Mouse (Mus musculus) liver, adult 2 months (tissue): ENCODE results near the gene Ppm1h. TPM values are rescaled to one million over a fixed set of nuclear protein-coding genes. Genes with fewer than 3 reads are reported as not detected.

Experiments
- DNase-seq: peaks from one replicate; pipeline ENCODE4 v3.0.0-alpha.2; 2011; ENCODE audit warnings: low read depth, low spot score; ENCODE audit errors: extremely low read depth
- H3K27ac ChIP-seq: fragments of 200-500 bp; replicated peaks from 2 replicates; pipeline ENCODE4 v1.5.1; 2012; ENCODE audit warnings: low read depth, mild to moderate bottlenecking, control low read depth, inconsistent platforms, low read length; ENCODE audit not compliant: insufficient read depth
- H3K27me3 ChIP-seq: fragments of 200-500 bp; 2 replicates; pipeline ENCODE4 v1.6.1; 2012; ENCODE audit warnings: mild to moderate bottlenecking, moderate library complexity, low read length, inconsistent platforms; ENCODE audit not compliant: control insufficient read depth, insufficient read depth
- H3K36me3 ChIP-seq: fragments of 200-500 bp; 2 replicates; pipeline ENCODE4 v1.6.1; 2012; ENCODE audit warnings: low read length, inconsistent platforms; ENCODE audit not compliant: control insufficient read depth, insufficient read depth
- H3K4me1 ChIP-seq: fragments of 200-500 bp; 2 replicates; pipeline ENCODE4 v1.6.1; 2011; ENCODE audit warnings: low read length; ENCODE audit not compliant: control insufficient read depth, insufficient read depth
- H3K4me3 ChIP-seq: fragments of 200-500 bp; 2 replicates; pipeline ENCODE4 v1.5.1; 2011; ENCODE audit warnings: low read depth, mild to moderate bottlenecking, control low read depth, low read length, moderate library complexity; ENCODE audit not compliant: insufficient read depth
- H3K79me2 ChIP-seq: fragments of 200-500 bp; 2 replicates; pipeline ENCODE4 v1.6.1; 2012; ENCODE audit warnings: inconsistent platforms, mild to moderate bottlenecking, low read length, moderate library complexity; ENCODE audit not compliant: control insufficient read depth, insufficient read depth
- H3K9ac ChIP-seq: fragments of 200-500 bp; 2 replicates; pipeline ENCODE4 v1.6.1; 2012; ENCODE audit warnings: low read depth, mild to moderate bottlenecking, control low read depth, inconsistent platforms, low read length
- CTCF ChIP-seq: fragments of 200-500 bp; IDR thresholded peaks from 2 replicates; pipeline ENCODE4 v1.5.1; 2011; ENCODE audit warnings: low read depth, low read length, control low read depth
- POLR2A ChIP-seq: fragments of 200-500 bp; IDR thresholded peaks from 2 replicates; pipeline ENCODE4 v1.6.1; 2011; ENCODE audit warnings: low read length, control low read depth; ENCODE audit not compliant: insufficient read depth; ENCODE audit errors: extremely low read depth
- WGBS: fragments of 180-500 bp; shearing (Covaris S2); methylation state at CpG from one replicate; pipeline ENCODE4 v1.1.7; 2018; 5-methylcytosine and 5-hydroxymethylcytosine counted together
- polyA plus RNA-seq: library from polyadenylated mRNA; depleted of rRNA; stranded (reverse); fragments of >200 nt; gene quantifications from 2 replicates; pipeline ENCODE4 v1.2.3, GENCODE M21; 2012
- total RNA-seq: library from RNA; depleted of rRNA; stranded (reverse); fragments of >200 nt; gene quantifications from 2 replicates; pipeline ENCODE4 v1.2.3, GENCODE M21; 2014

Ppm1h gene
- total and polyA plus RNA-seq, 2 experiments, result 1.5 to 3.7 TPM

DNA sequence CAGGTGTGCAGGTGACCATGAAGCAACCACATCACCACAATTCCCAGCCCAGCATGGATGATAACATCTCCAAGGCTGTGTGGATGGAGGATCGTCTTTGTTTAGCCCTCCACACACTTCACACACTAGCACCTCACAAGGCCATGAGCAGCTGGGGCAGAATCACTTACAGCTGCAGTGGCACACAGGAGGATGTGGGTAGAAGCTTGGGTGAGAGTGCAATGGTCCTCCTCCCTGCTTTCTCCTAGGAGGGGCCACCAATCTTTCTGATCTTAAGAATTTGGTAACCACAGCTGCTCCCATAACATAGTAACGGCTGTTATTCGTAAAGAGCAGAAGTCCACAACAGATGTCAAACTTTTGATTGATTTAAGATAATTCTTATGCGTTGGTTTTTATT, 26.6 kb upstream of the Ppm1h start:
- no peak for DNase-seq
- Histone ChIP-seq H3K9ac (no peak overlapping the region), H3K27ac (no peak overlapping the region), H3K27me3 (no peaks in the 10 kb centered on the region), H3K79me2 (no peaks in the 10 kb centered on the region), H3K36me3 (no peaks in the 10 kb centered on the region), H3K4me1 (no peaks in the 10 kb centered on the region), H3K4me3 (no peak overlapping the region)
- 90% methylated on average over 4 of the region's 4 CpGs for whole genome bisulfite sequencing
- no peak for TF ChIP-seq CTCF
- no peak for TF ChIP-seq POLR2A

DNA sequence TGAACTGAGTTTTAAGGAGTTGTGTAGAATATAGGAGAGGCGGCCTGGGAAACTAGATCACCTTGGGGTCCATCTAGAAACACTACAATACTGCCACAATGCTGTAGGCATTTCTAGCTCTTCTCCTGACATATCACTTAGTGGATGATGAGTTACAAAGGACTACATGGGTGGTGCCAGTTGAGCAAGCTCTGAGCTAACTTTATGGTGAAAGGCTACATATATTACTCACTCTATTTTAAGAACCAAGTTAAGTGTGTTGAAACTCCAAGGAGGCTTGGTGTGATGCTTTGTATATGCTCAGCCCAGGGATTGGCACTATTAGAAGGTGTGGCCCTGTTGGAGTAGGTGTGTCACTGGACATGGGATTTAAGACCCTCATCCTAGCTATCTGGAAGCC, 26.0 kb upstream of the Ppm1h start:
- H3K4me1 ChIP-seq, result no peaks in the 10 kb centered on the region
- no peaks in the 10 kb centered on the region for H3K36me3 ChIP-seq
- no peaks in the 10 kb centered on the region for H3K79me2 ChIP-seq
- WGBS, result 97% methylated on average over 1 of the region's 1 CpGs
- H3K27me3 ChIP-seq, result no peaks in the 10 kb centered on the region
- DNase-seq, result no peak
- no peak overlapping the region for H3K27ac ChIP-seq
- H3K9ac ChIP-seq, result no peak overlapping the region
- no peak for TF ChIP-seq CTCF
- no peak for TF ChIP-seq POLR2A
- no peak overlapping the region for H3K4me3 ChIP-seq

- 88% methylated on average over 1 of the region's 1 CpGs for WGBS
- no peaks in the 10 kb centered on the region for H3K36me3 ChIP-seq
These were observed 12.9 kb upstream of the Ppm1h start for GRCm38 (mm10) chr10:122665652-122666051.

DNA sequence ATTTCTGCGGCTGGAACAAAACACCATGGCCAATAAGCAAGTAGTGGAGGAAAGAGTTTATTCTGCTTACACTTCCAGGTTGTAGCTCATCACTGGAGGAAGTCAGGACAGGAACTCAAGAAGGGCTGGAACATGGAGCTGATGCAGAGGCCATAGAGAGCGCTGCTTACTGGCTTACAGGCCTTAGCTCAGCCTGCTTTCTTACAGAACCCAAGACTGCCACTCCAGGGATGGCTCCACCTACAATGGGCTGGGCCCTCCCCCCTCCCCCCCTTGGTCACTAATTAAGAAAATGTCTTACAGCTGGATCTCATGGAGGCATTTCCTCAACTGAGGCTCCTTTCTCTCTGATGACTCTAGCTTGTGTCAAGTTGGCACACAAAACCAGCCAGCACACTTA, 7.3 kb upstream of the Ppm1h start:
- no peak for DNase-seq
- H3K4me3 ChIP-seq, result no peak overlapping the region
- 94% methylated on average over 2 of the region's 2 CpGs for WGBS
- no peaks in the 10 kb centered on the region for H3K36me3 ChIP-seq
- no peaks in the 10 kb centered on the region for H3K27me3 ChIP-seq
- no peak overlapping the region for H3K9ac ChIP-seq
- TF ChIP-seq POLR2A, result no peak
- TF ChIP-seq CTCF, result no peak
- H3K27ac ChIP-seq, result no peak overlapping the region
- H3K79me2 ChIP-seq, result no peaks in the 10 kb centered on the region
- H3K4me1 ChIP-seq, result no peaks in the 10 kb centered on the region

More at GRCm38 (mm10) chr10:122665652-122666051, 12.9 kb upstream of the Ppm1h start:
- TF ChIP-seq POLR2A (no peak), CTCF (no peak)
- no peak for DNase-seq
- H3K9ac ChIP-seq, result no peak overlapping the region
- H3K4me1 ChIP-seq, result no peaks in the 10 kb centered on the region
- no peaks in the 10 kb centered on the region for H3K27me3 ChIP-seq
- no peak overlapping the region for H3K4me3 ChIP-seq
- H3K79me2 ChIP-seq, result no peaks in the 10 kb centered on the region
- H3K27ac ChIP-seq, result no peak overlapping the region

DNA sequence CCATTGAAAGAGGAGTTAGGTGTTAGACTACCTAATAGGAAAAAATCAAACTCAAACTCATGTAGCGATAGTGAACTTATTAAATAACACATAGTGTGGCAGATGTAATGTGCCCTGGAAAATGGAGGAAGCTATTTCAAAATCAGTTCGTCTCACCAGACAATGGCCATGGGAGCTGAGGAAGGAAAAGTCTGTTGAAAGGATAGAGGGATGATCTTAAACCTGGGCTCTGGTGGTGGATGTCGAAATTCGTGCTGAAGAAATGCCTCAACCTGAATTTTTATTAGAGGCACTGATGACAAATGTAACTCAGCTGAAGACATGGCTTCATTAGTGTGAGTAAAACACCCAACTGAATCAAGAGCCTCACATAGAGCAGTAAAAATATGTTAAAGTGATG, 6.5 kb upstream of the Ppm1h start:
- Histone ChIP-seq H3K27me3 (no peaks in the 10 kb centered on the region), H3K4me1 (no peaks in the 10 kb centered on the region), H3K27ac (no peak overlapping the region), H3K36me3 (no peaks in the 10 kb centered on the region), H3K9ac (no peak overlapping the region), H3K79me2 (no peaks in the 10 kb centered on the region), H3K4me3 (no peak overlapping the region)
- 89% methylated on average over 4 of the region's 4 CpGs for WGBS
- TF ChIP-seq POLR2A (no peak), CTCF (no peak)
- no peak for DNase-seq

GRCm38 (mm10) chr10:122679437-122680045, 979 bp downstream of the Ppm1h start:
- Histone ChIP-seq H3K9ac (peak overlapping the region; percentile 89), H3K36me3 (no peaks in the 10 kb centered on the region), H3K79me2 (no peaks in the 10 kb centered on the region), H3K4me3 (peak overlapping the region; percentile 79), H3K4me1 (no peaks in the 10 kb centered on the region), H3K27ac (peak overlapping the region; percentile 26; the same call in 1 of the 2 replicates), H3K27me3 (no peaks in the 10 kb centered on the region)
- TF ChIP-seq CTCF (no peak), POLR2A (no peak)
- DNase-seq, result no peak
- under 1% methylated on average over 33 of the region's 33 CpGs for WGBS
